Mouse (Mus musculus) olfactory bulb, adult 2 months (tissue): Measurements from ENCODE around the gene Ppdpf.

Source experiments
- CTCF ChIP-seq: fragments of 200-500 bp; IDR thresholded peaks from 2 replicates; pipeline ENCODE4 v1.5.1; 2012; ENCODE audit warnings: low read depth, mild to moderate bottlenecking, low read length, moderate library complexity; ENCODE audit not compliant: insufficient read depth
- POLR2A ChIP-seq: fragments of 200-500 bp; IDR thresholded peaks from 2 replicates; pipeline ENCODE4 v1.6.1; 2012; ENCODE audit warnings: mild to moderate bottlenecking, low read depth, low read length, moderate library complexity; ENCODE audit not compliant: insufficient read depth

DNA sequence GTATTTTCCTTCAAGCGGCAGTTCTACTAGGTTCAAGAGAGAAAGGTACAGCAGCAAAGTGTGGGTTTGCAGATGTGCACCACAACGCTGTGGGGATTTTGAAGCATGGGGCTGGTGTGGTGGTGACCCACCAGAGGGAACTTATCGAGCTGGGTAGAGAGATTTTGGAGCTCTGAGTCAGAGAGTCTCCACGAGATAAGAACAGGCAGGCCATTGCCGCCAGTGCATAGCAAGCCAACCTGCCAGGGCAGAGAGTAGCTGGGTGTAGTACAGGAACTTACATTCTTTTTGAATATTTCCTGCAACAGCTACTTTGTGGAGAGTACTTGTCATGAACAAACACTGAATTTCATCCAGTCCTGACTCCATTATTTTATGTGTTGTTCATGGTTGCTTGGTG lies 8.6 kb upstream of the Ppdpf start:
- TF ChIP-seq CTCF = no peak
- TF ChIP-seq POLR2A = no peak
